Mouse (Mus musculus) bone marrow macrophage, adult 2 months (primary cell): ENCODE data around the gene Rassf3. TPM values are rescaled to one million over a fixed set of nuclear protein-coding genes. Genes with fewer than 3 reads are reported as not detected.

Experiments used
- H3K27ac ChIP-seq: 2 replicates; pipeline ENCODE4 v1.5.1; 2012; ENCODE audit warnings: low read depth, low read length; ENCODE audit not compliant: insufficient read depth
- H3K4me1 ChIP-seq: 2 replicates; pipeline ENCODE4 v1.6.1; 2012; ENCODE audit warnings: low read length; ENCODE audit not compliant: control insufficient read depth, insufficient read depth
- H3K4me3 ChIP-seq: 2 replicates; pipeline ENCODE4 v1.5.1; 2012; ENCODE audit warnings: mild to moderate bottlenecking, low read length, moderate library complexity; ENCODE audit not compliant: insufficient read depth
- CTCF ChIP-seq: IDR thresholded peaks from 2 replicates; pipeline ENCODE4 v1.5.1; 2012; ENCODE audit warnings: low read depth, mild to moderate bottlenecking, low read length, moderate library complexity
- POLR2A ChIP-seq: IDR thresholded peaks from 2 replicates; pipeline ENCODE4 v1.6.1; 2012; ENCODE audit warnings: mild to moderate bottlenecking, low read depth, low read length, borderline replicate concordance
- polyA plus RNA-seq: library from polyadenylated mRNA; stranded (reverse); fragments of >200 nt; gene quantifications from 2 replicates; pipeline ENCODE4 v1.2.4, GENCODE M21; 2012; ENCODE audit not compliant: missing spikeins, insufficient read depth, insufficient read length

Gene Rassf3
- polyA plus RNA-seq, 1 experiment = 65.1 TPM

- H3K4me3 ChIP-seq = no peak overlapping the region
- H3K27ac ChIP-seq = no peak overlapping the region
- no peak for TF ChIP-seq CTCF
- no peak for TF ChIP-seq POLR2A
- H3K4me1 ChIP-seq = peaks cover 28% of the 10 kb centered on the region
Observed at GRCm38 (mm10) chr10:121504973-121505911, 29.1 kb upstream of the Rassf3 start.

DNA sequence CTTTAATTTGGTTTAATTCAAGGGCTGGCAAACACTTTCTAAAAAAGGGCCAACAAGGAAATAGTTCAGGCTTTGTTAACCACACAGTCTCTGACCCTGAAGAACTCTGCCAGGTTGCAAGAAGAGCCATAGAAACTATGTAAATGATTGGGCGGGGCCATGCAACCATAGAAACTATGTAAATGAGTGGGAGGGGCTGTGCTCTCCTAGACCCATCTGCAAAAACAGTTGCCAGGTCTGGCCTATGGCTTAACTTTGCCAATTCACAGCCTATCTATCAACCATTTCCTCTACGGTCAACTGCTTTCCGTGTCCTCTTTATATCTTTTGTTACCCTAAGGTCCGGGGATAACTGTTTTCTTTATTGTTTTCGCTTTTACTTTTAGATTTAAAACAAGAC is 25.0 kb upstream of the Rassf3 start:
- no peak overlapping the region for H3K4me3 ChIP-seq
- peaks cover 44% of the 10 kb centered on the region for H3K4me1 ChIP-seq
- no peak overlapping the region for H3K27ac ChIP-seq
- TF ChIP-seq POLR2A (no peak), CTCF (no peak)

GRCm38 (mm10) chr10:121500034-121500433 is 23.9 kb upstream of the Rassf3 start:
- Histone ChIP-seq H3K4me3 (no peak overlapping the region), H3K4me1 (peaks cover 49% of the 10 kb centered on the region), H3K27ac (no peak overlapping the region)
- TF ChIP-seq CTCF (no peak), POLR2A (no peak)

DNA sequence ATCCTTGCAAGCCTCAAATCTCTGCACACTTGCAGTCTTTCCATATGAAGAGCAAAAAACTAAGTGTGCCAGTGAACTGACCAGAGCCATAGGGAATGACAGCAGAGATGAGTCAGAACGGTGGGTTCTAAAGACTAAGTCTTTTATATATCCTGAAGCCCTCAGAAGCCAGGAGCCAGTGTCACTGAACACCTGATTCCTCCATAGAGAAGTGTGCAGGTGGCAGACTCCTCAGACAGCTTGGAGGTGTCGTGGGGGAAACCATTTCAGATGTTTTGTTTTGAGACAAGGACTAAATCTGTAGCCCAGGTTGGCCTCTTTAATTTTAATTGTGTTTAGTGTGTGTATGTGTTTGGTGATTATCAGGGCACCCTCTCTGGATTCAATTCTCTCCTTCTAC is 22.9 kb upstream of the Rassf3 start:
- peak overlapping the region; percentile 76 for H3K27ac ChIP-seq
- no peak for TF ChIP-seq CTCF
- TF ChIP-seq POLR2A = no peak
- peaks cover 58% of the 10 kb centered on the region for H3K4me1 ChIP-seq
- no peak overlapping the region for H3K4me3 ChIP-seq

DNA sequence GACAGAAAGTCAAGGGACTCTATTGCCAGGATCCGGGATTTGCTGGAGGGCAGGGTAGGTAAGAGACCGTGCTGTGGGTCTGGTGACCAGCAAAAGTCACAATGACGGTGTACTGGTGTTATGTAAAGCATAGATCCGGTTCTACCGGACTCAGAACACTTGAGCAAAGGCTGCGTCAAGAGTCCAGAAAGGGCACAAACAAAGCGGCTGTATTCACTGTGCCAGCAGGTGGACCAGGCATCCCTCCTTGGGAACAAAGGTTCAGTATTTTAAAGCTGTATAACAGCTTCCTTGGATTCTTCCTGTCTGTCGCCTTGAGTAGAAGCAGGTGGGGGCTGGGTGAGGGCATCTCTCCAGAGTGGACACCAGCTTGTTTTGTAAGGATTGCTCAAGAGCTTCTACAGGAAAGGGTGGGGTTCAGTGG is 22.3 kb upstream of the Rassf3 start:
- Histone ChIP-seq H3K4me1 (peaks cover 64% of the 10 kb centered on the region), H3K4me3 (peak overlapping the region; percentile 29), H3K27ac (peak overlapping the region; percentile 96)
- no peak for TF ChIP-seq CTCF
- TF ChIP-seq POLR2A = no peak

- H3K27ac ChIP-seq = peak overlapping the region; percentile 96
- H3K4me3 ChIP-seq = peak overlapping the region; percentile 29
- peaks cover 67% of the 10 kb centered on the region for H3K4me1 ChIP-seq
- TF ChIP-seq POLR2A (0 out of 2 replicates have a peak, but pooled peaks have one; percentile 55), CTCF (no peak)
Observed at GRCm38 (mm10) chr10:121497968-121498367, 21.8 kb upstream of the Rassf3 start.

GRCm38 (mm10) chr10:121496616-121497015 is 20.5 kb upstream of the Rassf3 start:
- no peak for TF ChIP-seq CTCF
- TF ChIP-seq POLR2A = no peak
- peaks cover 67% of the 10 kb centered on the region for H3K4me1 ChIP-seq
- H3K27ac ChIP-seq = peak overlapping the region; percentile 96
- H3K4me3 ChIP-seq = no peak overlapping the region

DNA sequence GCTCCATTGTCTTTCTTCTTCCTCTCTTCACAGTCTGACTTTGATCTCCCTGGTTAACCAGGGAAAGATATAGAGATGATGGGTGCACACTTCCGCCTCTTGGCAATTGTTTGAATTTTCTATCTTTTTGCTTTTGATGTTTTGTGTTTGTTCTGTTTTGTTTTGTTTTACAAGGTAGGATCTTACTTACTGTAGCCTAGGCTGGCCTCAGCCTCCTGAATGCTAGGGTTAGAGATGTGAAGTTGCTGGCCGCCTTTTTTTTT is 17.9 kb upstream of the Rassf3 start:
- peaks cover 51% of the 10 kb centered on the region for H3K4me1 ChIP-seq
- TF ChIP-seq CTCF = no peak
- no peak for TF ChIP-seq POLR2A
- H3K27ac ChIP-seq = peak overlapping the region; percentile 73
- no peak overlapping the region for H3K4me3 ChIP-seq

DNA sequence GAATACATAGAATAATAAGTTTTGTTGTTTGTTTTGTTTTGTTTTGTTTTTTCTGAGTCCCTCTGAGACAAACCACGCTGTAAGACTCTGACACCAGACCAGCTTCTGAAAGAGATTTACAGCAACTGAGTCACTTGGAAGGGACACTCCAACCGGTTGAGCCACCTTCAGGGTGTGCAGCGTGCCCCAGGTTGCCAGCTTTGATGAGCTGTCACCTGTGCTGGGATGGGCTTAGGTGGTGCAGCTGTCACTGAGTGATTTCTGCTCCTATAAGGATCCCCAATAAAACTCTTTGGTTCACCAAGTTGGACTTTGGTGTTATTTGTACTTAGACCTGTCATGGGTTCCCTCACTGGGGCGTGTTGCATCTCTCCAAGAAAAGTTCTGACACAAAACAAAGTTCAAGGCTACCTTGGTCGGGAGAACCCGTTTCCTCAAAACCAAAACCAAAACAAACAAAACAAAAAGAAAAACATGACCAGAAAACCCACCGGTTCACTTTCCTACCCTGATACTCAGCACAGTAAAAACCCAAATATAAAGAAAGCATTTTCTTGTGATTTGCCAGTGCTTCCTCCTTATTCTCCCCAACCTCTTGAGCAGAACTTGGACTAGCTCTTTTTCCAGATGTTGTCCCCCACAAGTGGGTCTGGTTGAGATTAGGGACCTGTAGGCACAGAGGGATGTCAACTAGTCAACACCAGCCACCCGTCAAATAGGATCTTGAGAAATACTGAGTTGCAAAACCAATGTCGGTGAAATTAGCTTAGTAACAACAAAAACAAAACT is 17.4 kb upstream of the Rassf3 start:
- H3K27ac ChIP-seq = peak overlapping the region; percentile 73
- no peak for TF ChIP-seq POLR2A
- no peak for TF ChIP-seq CTCF
- H3K4me3 ChIP-seq = no peak overlapping the region
- H3K4me1 ChIP-seq = peaks cover 54% of the 10 kb centered on the region
